Mouse (Mus musculus): ENCODE measurements around the gene D630003M21Rik.

- TF ChIP-seq MYOD1 (IDR thresholded peaks at IDR 0.05; ENCODE audit: control insufficient read depth in 1 of 3, insufficient read length in 2 of 3, low read depth in 2 of 3) (no peak), POLR2A (IDR thresholded peaks at IDR 0.05; ENCODE audit: insufficient read length, low read depth) (no peak), USF1 (IDR thresholded peaks at IDR 0.05; ENCODE audit: low read depth) (no peak), TCF12 (IDR thresholded peaks at IDR 0.05; ENCODE audit: insufficient read depth, poor library complexity, severe bottlenecking) (no peak)
These were observed 30.5 kb upstream of the D630003M21Rik start for GRCm38 (mm10) chr2:158259498-158259897.

Data from myocyte (in vitro differentiated cells).